8 mouse cellular contexts compared by ENCODE assay signal in genomic region chr5:3647708-3648121, GRCm38 (mm10). TPM values are rescaled to one million over a fixed set of nuclear protein-coding genes. Genes with fewer than 3 reads are reported as not detected.
DNase-seq lines count a peak whose midpoint lies in the region; ATAC-seq lines count a peak whose summit lies in the region.

No protein-coding gene starts in this region.

- peak overlapping the region; percentile 88 for H3K9ac ChIP-seq in hindbrain, embryonic 13.5 days

- DNase-seq in ZHBTc4 (ENCODE audit: low read depth, low spot score), result peak; percentile 93
- peak; percentile 86 to 92 for DNase-seq in cerebellum, postnatal 25 days
- peak; percentile 57 to 70 for DNase-seq in frontal cortex, postnatal 25 days (ENCODE audit: low spot score in 2 of 2)
- peak; percentile 68 to 75 for DNase-seq in layer of hippocampus, postnatal 36 days
- DNase-seq in lung, postnatal 36 days, result peak; percentile 96
- peak; percentile 90 for DNase-seq in right cerebral cortex, adult 18-20 months
- peak; percentile 86 for DNase-seq in urinary bladder, postnatal 14 days (ENCODE audit: low spot score)

- WGBS in hindbrain, embryonic 13.5 days, result under 1% methylated on average over 17 of the region's 46 CpGs

- peaks cover 15% of the 10 kb centered on the region for H3K36me3 ChIP-seq in hindbrain, embryonic 13.5 days

- no peaks in the 10 kb centered on the region for H3K27me3 ChIP-seq in hindbrain, embryonic 13.5 days

- H3K4me2 ChIP-seq in hindbrain, embryonic 13.5 days, result peak overlapping the region; percentile 61

- H3K4me3 ChIP-seq in hindbrain, embryonic 13.5 days, result peak overlapping the region; percentile 94

- peak overlapping the region; percentile 92 for H3K27ac ChIP-seq in hindbrain, embryonic 13.5 days

- H3K9me3 ChIP-seq in hindbrain, embryonic 13.5 days, result no peaks in the 10 kb centered on the region

- peak; percentile 96 for ATAC-seq in hindbrain, embryonic 13.5 days (ENCODE audit: low FRiP score)

- H3K4me1 ChIP-seq in hindbrain, embryonic 13.5 days (replicated peaks), result peaks cover 16% of the 10 kb centered on the region

RNA-seq across cellular contexts. Expression of gene Tmbim7, which starts 3.3 kb away (rescaled TPM):
- polyA plus RNA-seq in hindbrain, embryonic 13.5 days (2015; fragmentation: Nextera tagmentation; extraction: Ambion mirVana), result not detected in 2 replicates
- total RNA-seq in layer of hippocampus, postnatal 36 days (2021), result not detected

RNA-seq across cellular contexts. Expression of gene Gatad1, which starts 9.3 kb away (rescaled TPM):
- polyA plus RNA-seq in hindbrain, embryonic 13.5 days (2015; fragmentation: Nextera tagmentation; extraction: Ambion mirVana), result 63.4 and 65.8 TPM in 2 replicates
- 100 to 1,000 TPM; 101 TPM for total RNA-seq in layer of hippocampus, postnatal 36 days (2021)

RNA-seq across cellular contexts. Expression of gene Rbm48, which starts 51.3 kb away (rescaled TPM):
- polyA plus RNA-seq in hindbrain, embryonic 13.5 days (2015; fragmentation: Nextera tagmentation; extraction: Ambion mirVana), result 14.9 and 16.1 TPM in 2 replicates
- total RNA-seq in layer of hippocampus, postnatal 36 days (2021), result 10 to 100 TPM; 11.8 to 13.9 TPM

RNA-seq across cellular contexts. Expression of gene Pex1, which starts 51.8 kb away (rescaled TPM):
- polyA plus RNA-seq in hindbrain, embryonic 13.5 days (2015; fragmentation: Nextera tagmentation; extraction: Ambion mirVana), result 26.9 and 28.7 TPM in 2 replicates
- total RNA-seq in layer of hippocampus, postnatal 36 days (2021), result 10 to 100 TPM; 25.1 to 34.8 TPM

Comparison
In these comparisons a context has a peak if more than half of its experiments do, and no peak if none do; other contexts are left out.
1. Peak in every context shown above with its lines: DNase-seq, ATAC-seq, H3K4me3 ChIP-seq and H3K27ac ChIP-seq.